Mouse (Mus musculus): ENCODE results near the gene Tysnd1. TPM values are rescaled to one million over a fixed set of nuclear protein-coding genes. Genes with fewer than 3 reads are reported as not detected.

The Tysnd1 gene
- polyA plus RNA-seq, 2 experiments, result 14.2 to 16.2 TPM

DNA sequence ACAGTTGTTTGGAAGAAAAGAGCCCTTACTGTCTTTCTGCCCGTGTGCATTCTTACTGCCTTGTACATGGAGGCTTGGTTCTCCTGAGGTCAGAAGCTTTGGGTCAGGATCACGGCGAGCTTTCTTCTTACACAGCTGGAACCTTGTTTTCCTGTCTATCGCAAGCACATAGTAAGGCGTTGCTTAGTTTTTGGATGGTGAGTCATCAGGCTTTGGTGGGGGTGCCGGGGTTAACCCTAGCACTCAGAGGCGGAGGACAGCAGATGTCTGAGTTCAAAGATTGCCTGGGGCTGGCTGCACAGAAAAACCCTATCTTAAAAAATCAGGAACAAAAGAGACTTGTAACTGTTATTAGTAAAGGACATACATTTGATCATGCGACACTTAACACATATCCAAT lies 33.4 kb upstream of the Tysnd1 start:
- no peaks in the 10 kb centered on the region for H3K9me3 ChIP-seq (ENCODE audit: control insufficient read depth, low read length)
- H3K4me2 ChIP-seq (ENCODE audit: low read depth), result no peak overlapping the region
- no peak overlapping the region for H3K27ac ChIP-seq
- peaks cover 10% of the 10 kb centered on the region for H3K36me3 ChIP-seq (replicated peaks; ENCODE audit: control insufficient read depth, insufficient read depth, low read depth)
- no peak overlapping the region for H3K9ac ChIP-seq (replicated peaks)
- 81% methylated on average over 8 of the region's 8 CpGs for WGBS (ENCODE audit: insufficient replicate concordance)
- no peaks in the 10 kb centered on the region for H3K4me1 ChIP-seq (replicated peaks; ENCODE audit: control insufficient read depth in 2 of 2, insufficient read depth in 2 of 2, low read length in 1 of 2)
- ATAC-seq (ENCODE audit: insufficient read depth), result no peak
- TF ChIP-seq CTCF (IDR thresholded peaks at IDR 0.05; ENCODE audit: low read depth), result no peak
- no peak for TF ChIP-seq EP300 (IDR thresholded peaks at IDR 0.05; ENCODE audit: low read depth)
- no peak overlapping the region for H3K4me3 ChIP-seq (ENCODE audit: insufficient read depth in 1 of 2, low read depth in 2 of 2, low read length in 2 of 2)
- no peak for DNase-seq (ENCODE audit: low read depth in 3 of 3, low spot score in 3 of 3)
- H3K27me3 ChIP-seq (ENCODE audit: control insufficient read depth, insufficient read depth, low read length), result no peaks in the 10 kb centered on the region

- H3K9me3 ChIP-seq (ENCODE audit: control insufficient read depth, low read length), result no peaks in the 10 kb centered on the region
- 79% methylated on average over 10 of the region's 10 CpGs for WGBS (ENCODE audit: insufficient replicate concordance)
- H3K9ac ChIP-seq (replicated peaks), result no peak overlapping the region
- DNase-seq (ENCODE audit: low read depth in 3 of 3, low spot score in 3 of 3) (no peak), ATAC-seq (ENCODE audit: insufficient read depth) (no peak)
- no peaks in the 10 kb centered on the region for H3K27me3 ChIP-seq (ENCODE audit: control insufficient read depth, insufficient read depth, low read length)
- no peak overlapping the region for H3K4me3 ChIP-seq (ENCODE audit: insufficient read depth in 1 of 2, low read depth in 2 of 2, low read length in 2 of 2)
- H3K27ac ChIP-seq, result no peak overlapping the region
- TF ChIP-seq CTCF (IDR thresholded peaks at IDR 0.05; ENCODE audit: low read depth) (no peak), EP300 (IDR thresholded peaks at IDR 0.05; ENCODE audit: low read depth) (no peak)
- H3K36me3 ChIP-seq (replicated peaks; ENCODE audit: control insufficient read depth, insufficient read depth, low read depth), result peaks cover 14% of the 10 kb centered on the region
- H3K4me2 ChIP-seq (ENCODE audit: low read depth), result no peak overlapping the region
- H3K4me1 ChIP-seq (replicated peaks; ENCODE audit: control insufficient read depth in 2 of 2, insufficient read depth in 2 of 2, low read length in 1 of 2), result no peaks in the 10 kb centered on the region
Observed at GRCm38 (mm10) chr10:61662391-61662988, 32.8 kb upstream of the Tysnd1 start.

DNA sequence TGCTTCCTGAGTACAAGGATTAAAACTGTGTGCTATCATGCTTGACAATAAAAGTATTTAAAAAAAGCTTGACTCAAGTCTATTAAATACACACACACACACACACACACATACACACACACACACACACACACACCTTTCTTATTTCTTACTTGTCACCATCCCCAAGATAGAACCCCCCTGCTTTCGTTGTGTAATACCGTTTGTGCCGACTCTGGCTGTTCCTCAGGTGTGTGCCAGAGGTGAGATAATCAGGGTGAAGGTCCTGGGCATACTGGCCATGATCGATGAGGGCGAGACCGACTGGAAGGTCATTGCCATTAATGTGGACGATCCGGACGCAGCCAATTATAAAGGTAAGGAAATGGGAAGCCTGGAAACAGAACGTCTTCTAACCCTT lies 30.2 kb upstream of the Tysnd1 start:
- H3K4me2 ChIP-seq (ENCODE audit: low read depth), result no peak overlapping the region
- no peak overlapping the region for H3K4me3 ChIP-seq (ENCODE audit: insufficient read depth in 1 of 2, low read depth in 2 of 2, low read length in 2 of 2)
- ATAC-seq (ENCODE audit: insufficient read depth) (no peak), DNase-seq (ENCODE audit: low read depth in 3 of 3, low spot score in 3 of 3) (no peak)
- H3K27me3 ChIP-seq (ENCODE audit: control insufficient read depth, insufficient read depth, low read length), result no peaks in the 10 kb centered on the region
- H3K9me3 ChIP-seq (ENCODE audit: control insufficient read depth, low read length), result no peaks in the 10 kb centered on the region
- peaks cover 4% of the 10 kb centered on the region in 2 experiments; a peak in 3 of 4 replicates for H3K4me1 ChIP-seq (replicated peaks; ENCODE audit: control insufficient read depth in 2 of 2, insufficient read depth in 2 of 2, low read length in 1 of 2)
- H3K36me3 ChIP-seq (replicated peaks; ENCODE audit: control insufficient read depth, insufficient read depth, low read depth), result peaks cover 24% of the 10 kb centered on the region
- WGBS (ENCODE audit: insufficient replicate concordance), result 82% methylated on average over 10 of the region's 10 CpGs
- TF ChIP-seq CTCF (IDR thresholded peaks at IDR 0.05; ENCODE audit: low read depth) (no peak), EP300 (IDR thresholded peaks at IDR 0.05; ENCODE audit: low read depth) (no peak)
- H3K9ac ChIP-seq (replicated peaks), result no peak overlapping the region
- H3K27ac ChIP-seq, result no peak overlapping the region

DNA sequence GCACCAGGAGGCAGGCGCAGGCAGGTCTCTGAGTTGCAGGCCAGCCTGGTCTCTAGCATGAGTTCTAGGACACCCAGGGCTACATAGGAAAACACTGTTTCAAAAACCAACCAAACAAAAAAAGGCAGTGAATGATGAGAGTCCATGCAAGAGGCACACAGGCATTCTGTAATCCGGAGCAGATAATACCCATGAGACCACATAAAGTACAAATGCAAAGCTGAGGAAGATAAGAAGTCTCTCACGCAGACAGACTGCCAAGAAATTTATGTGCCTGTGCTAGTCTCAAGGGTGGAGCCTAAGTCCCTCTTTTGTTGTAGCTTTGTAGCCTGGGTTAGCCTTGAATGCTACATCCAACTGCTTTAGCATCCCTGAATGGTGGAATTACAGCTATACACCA lies 29.7 kb upstream of the Tysnd1 start:
- Histone ChIP-seq H3K36me3 (replicated peaks; ENCODE audit: control insufficient read depth, insufficient read depth, low read depth) (peaks cover 27% of the 10 kb centered on the region), H3K4me1 (replicated peaks; ENCODE audit: control insufficient read depth in 2 of 2, insufficient read depth in 2 of 2, low read length in 1 of 2) (peaks cover 5 to 8% of the 10 kb centered on the region in 2 experiments; a peak in 3 of 4 replicates), H3K9ac (replicated peaks) (no peak overlapping the region), H3K27me3 (ENCODE audit: control insufficient read depth, insufficient read depth, low read length) (no peaks in the 10 kb centered on the region), H3K4me3 (ENCODE audit: insufficient read depth in 1 of 2, low read depth in 2 of 2, low read length in 2 of 2) (no peak overlapping the region), H3K9me3 (ENCODE audit: control insufficient read depth, low read length) (no peaks in the 10 kb centered on the region), H3K4me2 (ENCODE audit: low read depth) (no peak overlapping the region), H3K27ac (no peak overlapping the region)
- no peak for DNase-seq (ENCODE audit: low read depth in 3 of 3, low spot score in 3 of 3)
- 68% methylated on average over 3 of the region's 3 CpGs for WGBS (ENCODE audit: insufficient replicate concordance)
- no peak for TF ChIP-seq CTCF (IDR thresholded peaks at IDR 0.05; ENCODE audit: low read depth)
- TF ChIP-seq EP300 (IDR thresholded peaks at IDR 0.05; ENCODE audit: low read depth), result no peak
- no peak for ATAC-seq (ENCODE audit: insufficient read depth)

DNA sequence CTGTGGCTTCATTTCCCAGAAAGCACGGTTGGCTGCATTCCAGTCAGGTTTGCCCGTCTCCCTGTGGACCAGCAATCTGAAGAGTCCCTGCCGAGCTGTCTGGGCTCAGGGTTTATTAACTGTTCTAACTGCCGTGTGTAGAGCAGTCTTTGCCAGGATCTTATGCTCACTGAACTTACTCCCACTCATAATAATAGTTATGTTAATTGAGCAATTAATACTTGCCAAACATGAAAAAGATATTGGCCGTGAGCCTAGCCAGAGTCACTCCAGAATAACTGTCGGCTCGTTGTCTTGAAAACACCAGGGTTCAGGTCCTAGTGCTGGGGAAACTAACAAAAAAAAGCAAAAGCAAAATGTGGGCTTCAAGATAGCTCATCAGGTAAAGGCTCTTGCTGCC lies 26.0 kb upstream of the Tysnd1 start:
- peaks cover 24% of the 10 kb centered on the region for H3K36me3 ChIP-seq (replicated peaks; ENCODE audit: control insufficient read depth, insufficient read depth, low read depth)
- H3K27ac ChIP-seq, result no peak overlapping the region
- H3K4me3 ChIP-seq (ENCODE audit: insufficient read depth in 1 of 2, low read depth in 2 of 2, low read length in 2 of 2), result no peak overlapping the region
- 84% methylated on average over 7 of the region's 7 CpGs for whole genome bisulfite sequencing (ENCODE audit: insufficient replicate concordance)
- H3K4me1 ChIP-seq (replicated peaks; ENCODE audit: control insufficient read depth in 2 of 2, insufficient read depth in 2 of 2, low read length in 1 of 2), result peaks cover 5 to 8% of the 10 kb centered on the region in 2 experiments; a peak in 3 of 4 replicates
- H3K9me3 ChIP-seq (ENCODE audit: control insufficient read depth, low read length), result no peaks in the 10 kb centered on the region
- no peak overlapping the region for H3K9ac ChIP-seq (replicated peaks)
- ATAC-seq (ENCODE audit: insufficient read depth) (no peak), DNase-seq (ENCODE audit: low read depth in 3 of 3, low spot score in 3 of 3) (no peak)
- H3K27me3 ChIP-seq (ENCODE audit: control insufficient read depth, insufficient read depth, low read length), result no peaks in the 10 kb centered on the region
- no peak for TF ChIP-seq EP300 (IDR thresholded peaks at IDR 0.05; ENCODE audit: low read depth)
- no peak for TF ChIP-seq CTCF (IDR thresholded peaks at IDR 0.05; ENCODE audit: low read depth)
- no peak overlapping the region for H3K4me2 ChIP-seq (ENCODE audit: low read depth)

Measured in liver, embryonic 14.5 days (tissue).